Mouse (Mus musculus): ENCODE measurements around the gene Cib1.

- no peak for TF ChIP-seq POLR2A (IDR thresholded peaks at IDR 0.05; ENCODE audit: control insufficient read depth in 1 of 2, insufficient read depth in 1 of 2, low read depth in 1 of 2, low read length in 2 of 2, poor library complexity in 1 of 2)
- no peak for TF ChIP-seq POLR2AphosphoS2 (IDR thresholded peaks at IDR 0.05; ENCODE audit: low read length)
- TF ChIP-seq HCFC1 (IDR thresholded peaks at IDR 0.05; ENCODE audit: low read depth, low read length), result no peak
- TF ChIP-seq ZNF384 (IDR thresholded peaks at IDR 0.05; ENCODE audit: low read depth, low read length), result no peak
- TF ChIP-seq CTCF (IDR thresholded peaks at IDR 0.05 in 2 of 3, conservative IDR thresholded peaks at IDR 0.05 in 1 of 3; ENCODE audit: control insufficient read depth in 1 of 3, insufficient read depth in 1 of 3, low read depth in 2 of 3, low read length in 3 of 3, poor library complexity in 1 of 3, severe bottlenecking in 1 of 3), result no peak
- no peak for TF ChIP-seq MYC (IDR thresholded peaks at IDR 0.05; ENCODE audit: low read depth, low read length)
Observed at GRCm38 (mm10) chr7:80204961-80205360, 27.7 kb downstream of the Cib1 start.
